ENCODE assay signal across 9 mouse cellular contexts in the genomic region with DNA sequence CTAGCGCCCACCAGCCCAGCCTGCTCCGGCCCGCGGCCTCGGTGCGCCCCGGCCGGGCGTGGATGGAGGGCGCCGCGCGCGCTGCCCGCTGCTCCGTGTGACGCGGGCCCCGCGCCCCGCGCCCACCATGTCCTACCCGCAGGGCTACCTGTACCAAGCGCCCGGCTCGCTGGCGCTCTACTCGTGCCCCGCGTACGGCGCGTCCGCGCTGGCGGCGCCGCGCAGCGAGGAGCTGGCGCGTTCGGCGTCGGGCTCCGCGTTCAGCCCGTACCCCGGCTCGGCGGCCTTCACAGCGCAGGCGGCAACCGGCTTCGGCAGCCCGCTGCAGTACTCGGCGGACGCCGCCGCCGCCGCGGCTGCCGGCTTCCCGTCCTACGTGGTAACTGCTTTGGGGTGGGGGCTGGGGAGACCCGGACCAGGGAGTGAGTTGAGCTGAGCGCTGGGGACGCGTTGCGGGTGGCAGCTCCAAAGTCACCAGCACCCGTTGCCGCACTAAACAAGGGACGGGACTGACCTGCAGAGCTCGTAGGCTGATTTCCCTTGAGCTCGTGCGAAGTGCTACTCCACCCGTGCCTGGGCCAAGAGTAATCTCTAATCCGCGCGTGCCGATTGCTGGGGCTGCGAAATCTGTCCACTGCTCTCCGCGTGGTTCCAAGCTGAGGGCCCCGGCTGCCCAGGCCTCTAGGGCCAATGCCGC. TPM values are rescaled to one million over a fixed set of nuclear protein-coding genes. Genes with fewer than 3 reads are reported as not detected.
DNase-seq lines count a peak whose midpoint lies in the region; ATAC-seq lines count a peak whose summit lies in the region.
"Had no signal": no experiment of that assay in that cellular context is flagged by ENCODE, and none has a peak within 500 bp of the region (broad histone marks: within the 10 kb centered on the region; RNA-seq: fewer than 3 reads in every experiment).

No protein-coding gene starts in this region.

- H3K9ac ChIP-seq in liver, embryonic 16.5 days (ENCODE audit: low read depth, low read length), result no peak overlapping the region

- no peaks in the 10 kb centered on the region for H3K36me3 ChIP-seq in liver, embryonic 16.5 days (ENCODE audit: control insufficient read depth, insufficient read depth)
- H3K36me3 ChIP-seq: G1E had no signal

- peak overlapping the region; percentile 65 for H3K4me2 ChIP-seq in liver, embryonic 16.5 days (ENCODE audit: low read depth, low read length)

- intact Hi-C loops in heart, postnatal 14 days (cut with DNase I), result loop anchor here (10.0 kb wide), 1 partner anchor 1174 kb away; no protein-coding TSS in a partner anchor

- ATAC-seq in liver, embryonic 16.5 days (ENCODE audit: low read depth), result no peak

- 0 out of 2 replicates have a peak, but pooled peaks cover 3% of the 10 kb centered on the region for H3K4me1 ChIP-seq in brown adipose tissue, adult 24 weeks (ENCODE audit: control insufficient read depth, insufficient read depth, insufficient read length, low read length)
- H3K4me1 ChIP-seq in liver, embryonic 16.5 days (ENCODE audit: control insufficient read depth, low read depth, low read length), result no peaks in the 10 kb centered on the region; the same call in 1 of the 2 replicates

- WGBS in liver, embryonic 16.5 days (ENCODE audit: insufficient replicate concordance), result under 1% methylated on average over 69 of the region's 88 CpGs

- peaks cover 96% of the 10 kb centered on the region for H3K27me3 ChIP-seq in liver, embryonic 16.5 days (ENCODE audit: control insufficient read depth, insufficient read depth, low read depth, low read length)

- no peak overlapping the region for H3K27ac ChIP-seq in brown adipose tissue, adult 24 weeks (replicated peaks; ENCODE audit: low read depth, low read length)
- H3K27ac ChIP-seq in liver, embryonic 16.5 days (ENCODE audit: low read length), result no peak overlapping the region

- H3K9me3 ChIP-seq in liver, embryonic 16.5 days (replicated peaks; ENCODE audit: control insufficient read depth, low read length), result no peaks in the 10 kb centered on the region

- DNase-seq in heart, adult 11 months, result peak; percentile 87
- no peak for DNase-seq in heart, adult 9 months (ENCODE audit: low spot score in 2 of 2)
- DNase-seq in heart, postnatal 14 days, result peak; percentile 10 to 21
- DNase-seq in spleen, adult 18-20 months, result no peak
- DNase-seq in ovary, postnatal 10 days (ENCODE audit: low spot score), result no peak
- no peak for DNase-seq in left cerebral cortex, adult 18-20 months (ENCODE audit: low spot score in 2 of 2)

- peak overlapping the region; percentile 41 for H3K4me3 ChIP-seq in brown adipose tissue, adult 24 weeks (ENCODE audit: insufficient read depth, low read depth, low read length)
- peak overlapping the region; percentile 44 for H3K4me3 ChIP-seq in liver, embryonic 16.5 days (ENCODE audit: low read depth, low read length)

RNA-seq across cellular contexts. Expression of a gene that starts 0.5 kb away (rescaled TPM):
- polyA plus RNA-seq in brown adipose tissue, adult 24 weeks (2012; ENCODE audit: insufficient read depth, insufficient read length, missing spikeins), result 0.67 and 0.79 TPM in 2 replicates
- total RNA-seq in heart, postnatal 14 days (2021), result 1 to 10 TPM; 4.0 to 4.3 TPM
- polyA plus RNA-seq in liver, embryonic 16.5 days (2015; fragmentation: Nextera tagmentation; extraction: Ambion mirVana), result not detected in 2 replicates
- total RNA-seq in left cerebral cortex, adult 18-20 months (2021), result not detected
- polyA plus RNA-seq: G1E had no signal

Comparison
In these comparisons a context has a peak if more than half of its experiments do, and no peak if none do; other contexts are left out.
1. DNase-seq: peak in heart, adult 11 months (single experiment) and heart, postnatal 14 days (2 of 2); none in heart, adult 9 months (0 of 2), spleen, adult 18-20 months (0 of 2), ovary, postnatal 10 days (single experiment) and left cerebral cortex, adult 18-20 months (0 of 2).